Mouse (Mus musculus): ENCODE measurements around the gene Hspd1. TPM values are rescaled to one million over a fixed set of nuclear protein-coding genes. Genes with fewer than 3 reads are reported as not detected.

The Hspd1 gene
- polyA plus RNA-seq, 1 experiment from 2014 or later: 398 TPM

DNA sequence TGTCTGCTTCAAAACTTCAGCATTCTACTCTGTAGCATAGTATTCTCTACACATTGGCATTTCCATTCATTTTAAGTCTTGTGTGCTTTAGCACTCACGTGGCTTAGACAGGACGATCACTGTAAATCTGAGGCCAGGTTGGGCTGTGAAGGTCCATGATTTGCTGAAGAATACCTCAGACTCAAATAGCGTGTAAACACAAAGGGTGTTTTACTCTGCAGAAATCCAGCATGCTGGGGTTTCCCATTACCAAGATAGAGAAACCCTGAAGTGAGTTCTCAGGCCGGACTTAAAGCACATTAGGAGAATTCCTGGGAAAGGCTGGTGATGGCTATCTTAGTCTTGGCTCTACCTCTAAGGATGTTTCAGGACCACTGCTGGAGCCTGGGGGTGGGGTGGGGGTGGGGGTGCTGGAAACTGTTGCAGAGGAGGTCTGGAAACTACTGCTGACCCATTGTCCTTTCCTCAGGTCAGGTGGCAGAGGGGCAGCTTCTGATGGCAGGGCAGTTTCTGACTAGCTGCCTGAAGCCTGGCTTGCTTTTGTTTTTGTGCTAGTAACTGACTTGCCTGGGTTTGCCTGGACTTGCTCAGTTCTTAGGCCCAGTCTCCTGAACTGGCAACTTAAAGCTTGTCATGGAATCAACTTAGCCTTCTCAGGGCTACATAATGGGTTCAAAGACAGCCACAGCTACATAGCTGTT, 21.2 kb upstream of the Hspd1 start:
- no peaks in the 10 kb centered on the region for H3K27me3 ChIP-seq
- no peaks in the 10 kb centered on the region for H3K36me3 ChIP-seq (replicated peaks)
- no peaks in the 10 kb centered on the region for H3K9me3 ChIP-seq
- no peak overlapping the region for H3K4me2 ChIP-seq
- H3K4me3 ChIP-seq (replicated peaks): no peak overlapping the region
- no peak overlapping the region for H3K9ac ChIP-seq
- no peak overlapping the region for H3K27ac ChIP-seq
- WGBS: 90% methylated on average over 4 of the region's 4 CpGs
- H3K4me1 ChIP-seq: no peaks in the 10 kb centered on the region
- no peak for ATAC-seq (ENCODE audit: low FRiP score)

- ATAC-seq (ENCODE audit: low FRiP score): no peak
- H3K9ac ChIP-seq: no peak overlapping the region
- no peak overlapping the region for H3K4me2 ChIP-seq
- H3K36me3 ChIP-seq (replicated peaks): no peaks in the 10 kb centered on the region
- H3K27me3 ChIP-seq: no peaks in the 10 kb centered on the region
- no peak overlapping the region for H3K27ac ChIP-seq
- no peak overlapping the region for H3K4me3 ChIP-seq (replicated peaks)
- H3K9me3 ChIP-seq: no peaks in the 10 kb centered on the region
- 42% methylated on average over 2 of the region's 2 CpGs for WGBS
- H3K4me1 ChIP-seq: no peaks in the 10 kb centered on the region
Measured at GRCm38 (mm10) chr1:55108473-55108872, 20.4 kb upstream of the Hspd1 start.

GRCm38 (mm10) chr1:55107644-55108043, 19.6 kb upstream of the Hspd1 start:
- H3K4me3 ChIP-seq (replicated peaks): no peak overlapping the region
- H3K4me2 ChIP-seq: no peak overlapping the region
- no peak for ATAC-seq (ENCODE audit: low FRiP score)
- no peaks in the 10 kb centered on the region for H3K27me3 ChIP-seq
- no peaks in the 10 kb centered on the region for H3K36me3 ChIP-seq (replicated peaks)
- no peak overlapping the region for H3K9ac ChIP-seq
- no peaks in the 10 kb centered on the region for H3K9me3 ChIP-seq
- H3K4me1 ChIP-seq: no peaks in the 10 kb centered on the region
- H3K27ac ChIP-seq: no peak overlapping the region
- 89% methylated on average over 1 of the region's 1 CpGs for WGBS

DNA sequence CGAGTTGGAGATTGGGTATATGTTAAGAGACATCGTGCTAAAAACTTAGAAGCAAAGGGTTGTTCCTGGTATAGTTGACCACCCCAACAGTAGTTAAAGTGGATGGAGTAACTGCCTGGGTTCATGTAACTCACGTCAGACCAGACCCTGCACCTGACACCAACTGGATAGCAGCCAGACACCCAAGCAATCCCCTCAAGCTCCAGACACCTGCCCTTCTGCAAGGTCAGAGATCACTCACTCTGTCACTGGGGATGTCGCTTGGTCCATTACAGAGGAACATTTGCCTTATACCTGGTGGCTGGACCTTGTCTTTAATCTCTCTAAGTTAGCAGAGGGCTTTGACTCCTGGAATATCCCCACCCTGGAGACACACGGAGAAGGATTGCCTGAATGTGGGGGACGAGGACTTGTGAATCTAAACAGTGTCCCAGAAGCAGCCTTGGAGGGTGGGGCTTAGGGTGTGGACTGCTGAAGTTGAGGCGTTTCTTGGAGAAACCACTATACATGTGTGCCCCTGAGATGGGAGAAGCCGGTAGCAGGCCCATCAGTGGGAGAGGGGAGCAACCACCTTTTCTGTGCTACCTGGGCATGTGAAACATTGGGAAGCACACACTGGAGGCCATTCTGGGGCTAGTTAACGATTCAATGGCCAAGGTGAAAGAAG, 19.0 kb upstream of the Hspd1 start:
- ATAC-seq (ENCODE audit: low FRiP score): no peak
- 90% methylated on average over 9 of the region's 9 CpGs for WGBS
- no peak overlapping the region for H3K4me2 ChIP-seq
- no peaks in the 10 kb centered on the region for H3K36me3 ChIP-seq (replicated peaks)
- no peak overlapping the region for H3K27ac ChIP-seq
- no peak overlapping the region for H3K9ac ChIP-seq
- no peak overlapping the region for H3K4me3 ChIP-seq (replicated peaks)
- H3K4me1 ChIP-seq: no peaks in the 10 kb centered on the region
- H3K27me3 ChIP-seq: no peaks in the 10 kb centered on the region
- no peaks in the 10 kb centered on the region for H3K9me3 ChIP-seq

DNA sequence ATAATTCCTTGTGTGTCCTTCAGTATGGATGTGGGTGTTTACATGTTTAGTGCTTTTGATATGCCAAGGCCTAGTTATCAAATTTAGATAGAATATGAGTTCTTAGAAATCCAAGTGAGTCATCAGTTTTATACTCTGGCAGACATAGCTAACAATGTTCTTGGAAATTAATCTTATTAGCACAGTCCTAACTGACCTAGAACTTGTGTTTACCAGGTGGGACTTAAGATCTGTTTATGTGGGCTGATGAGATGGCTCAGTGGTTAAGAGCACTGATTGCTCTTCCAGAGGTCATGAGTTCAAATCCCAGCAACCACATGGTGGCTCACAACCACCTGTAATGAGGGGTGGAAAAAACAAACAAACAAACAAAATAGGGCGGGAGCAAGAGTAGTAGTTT, 4.4 kb upstream of the Hspd1 start:
- ATAC-seq (ENCODE audit: low FRiP score): no peak
- 83% methylated on average over 1 of the region's 1 CpGs for WGBS
- H3K36me3 ChIP-seq (replicated peaks): peaks cover 18% of the 10 kb centered on the region

GRCm38 (mm10) chr1:55092056-55092455, 4.0 kb upstream of the Hspd1 start:
- peaks cover 18% of the 10 kb centered on the region for H3K36me3 ChIP-seq (replicated peaks)
- ATAC-seq (ENCODE audit: low FRiP score): no peak

More for the DNA sequence above, 4.4 kb upstream of the Hspd1 start:
- Histone ChIP-seq H3K27me3 (no peaks in the 10 kb centered on the region), H3K4me1 (peaks cover 18% of the 10 kb centered on the region), H3K4me2 (no peak overlapping the region), H3K9me3 (no peaks in the 10 kb centered on the region), H3K27ac (no peak overlapping the region), H3K4me3 (replicated peaks) (no peak overlapping the region), H3K9ac (no peak overlapping the region)

GRCm38 (mm10) chr1:55089498-55090064, 1.5 kb upstream of the Hspd1 start:
- peaks cover 26% of the 10 kb centered on the region for H3K36me3 ChIP-seq (replicated peaks)

More at GRCm38 (mm10) chr1:55092056-55092455, 4.0 kb upstream of the Hspd1 start:
- 87% methylated on average over 2 of the region's 2 CpGs for WGBS
- Histone ChIP-seq H3K27ac (no peak overlapping the region), H3K9ac (no peak overlapping the region), H3K4me3 (replicated peaks) (no peak overlapping the region), H3K9me3 (no peaks in the 10 kb centered on the region), H3K27me3 (no peaks in the 10 kb centered on the region), H3K4me1 (peaks cover 18% of the 10 kb centered on the region), H3K4me2 (no peak overlapping the region)

GRCm38 (mm10) chr1:55088611-55089497, 811 bp upstream of the Hspd1 start:
- H3K4me2 ChIP-seq: peak overlapping the region; percentile 86
- H3K36me3 ChIP-seq (replicated peaks): peaks cover 32% of the 10 kb centered on the region
- no peaks in the 10 kb centered on the region for H3K27me3 ChIP-seq
- H3K9ac ChIP-seq: peak overlapping the region; percentile 93
- WGBS: 6% methylated on average over 16 of the region's 16 CpGs
- H3K9me3 ChIP-seq: no peaks in the 10 kb centered on the region
- H3K4me1 ChIP-seq: peaks cover 48% of the 10 kb centered on the region
- ATAC-seq (ENCODE audit: low FRiP score): no peak
- peak overlapping the region; percentile 89 for H3K4me3 ChIP-seq (replicated peaks)
- peak overlapping the region; percentile 96 for H3K27ac ChIP-seq

More at GRCm38 (mm10) chr1:55089498-55090064, 1.5 kb upstream of the Hspd1 start:
- no peak for ATAC-seq (ENCODE audit: low FRiP score)
- Histone ChIP-seq H3K27me3 (no peaks in the 10 kb centered on the region), H3K9ac (peak overlapping the region; percentile 93; the same call in 1 of the 2 replicates), H3K9me3 (no peaks in the 10 kb centered on the region), H3K4me2 (peak overlapping the region; percentile 86), H3K4me3 (replicated peaks) (peak overlapping the region; percentile 89), H3K4me1 (peaks cover 41% of the 10 kb centered on the region), H3K27ac (no peak overlapping the region)
- 87% methylated on average over 5 of the region's 5 CpGs for WGBS

- Histone ChIP-seq H3K9me3 (no peaks in the 10 kb centered on the region), H3K27me3 (no peaks in the 10 kb centered on the region), H3K4me3 (replicated peaks) (peak overlapping the region; percentile 89), H3K4me1 (peaks cover 49% of the 10 kb centered on the region), H3K4me2 (peak overlapping the region; percentile 86), H3K36me3 (replicated peaks) (peaks cover 40% of the 10 kb centered on the region), H3K9ac (peak overlapping the region; percentile 93), H3K27ac (peak overlapping the region; percentile 96)
- under 1% methylated on average over 51 of the region's 57 CpGs for WGBS
- no peak; the same call in none of the 2 replicates for ATAC-seq (ENCODE audit: low FRiP score)
Measured at GRCm38 (mm10) chr1:55087401-55087904, 590 bp downstream of the Hspd1 start.

DNA sequence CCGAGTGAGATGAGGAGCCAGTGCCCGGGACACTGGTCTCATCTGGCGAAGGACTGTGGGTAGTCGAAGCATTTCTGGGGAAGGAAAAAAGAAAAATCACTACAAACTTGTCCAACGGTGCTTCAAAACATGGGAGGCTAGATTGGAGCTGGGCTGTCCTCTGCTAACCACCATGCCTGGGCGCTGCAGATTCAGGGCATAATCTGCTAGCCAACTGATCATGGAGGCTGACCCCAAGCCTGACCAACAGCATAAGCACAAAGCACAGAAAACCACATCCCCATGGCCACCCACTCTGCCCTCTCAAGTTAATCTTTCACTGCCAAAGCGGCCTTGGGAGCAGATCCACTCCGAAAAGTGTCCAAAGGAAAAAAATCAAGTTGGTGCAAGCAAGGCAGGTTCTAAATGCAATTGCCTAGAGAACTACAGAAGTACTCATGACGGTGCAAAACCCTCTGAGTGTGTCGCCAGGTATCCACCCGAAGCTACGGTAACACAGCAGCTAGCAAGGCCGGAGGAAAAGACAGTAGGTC, 1.1 kb downstream of the Hspd1 start:
- peaks cover 43% of the 10 kb centered on the region for H3K36me3 ChIP-seq (replicated peaks)
- peak overlapping the region; percentile 93 for H3K9ac ChIP-seq
- H3K9me3 ChIP-seq: no peaks in the 10 kb centered on the region
- H3K4me2 ChIP-seq: peak overlapping the region; percentile 86
- under 1% methylated on average over 13 of the region's 13 CpGs for WGBS
- ATAC-seq (ENCODE audit: low FRiP score): no peak; the same call in 1 of the 2 replicates
- no peaks in the 10 kb centered on the region for H3K27me3 ChIP-seq
- H3K4me1 ChIP-seq: peaks cover 49% of the 10 kb centered on the region
- H3K27ac ChIP-seq: peak overlapping the region; percentile 96
- H3K4me3 ChIP-seq (replicated peaks): peak overlapping the region; percentile 89

GRCm38 (mm10) chr1:55085781-55086366, 2.2 kb downstream of the Hspd1 start:
- Histone ChIP-seq H3K27ac (no peak overlapping the region), H3K36me3 (replicated peaks) (peaks cover 47% of the 10 kb centered on the region), H3K4me2 (peak overlapping the region; percentile 86), H3K4me1 (peaks cover 49% of the 10 kb centered on the region), H3K9ac (0 out of 2 replicates have a peak overlapping the region, but pooled peaks have one; percentile 93), H3K27me3 (no peaks in the 10 kb centered on the region), H3K4me3 (replicated peaks) (peak overlapping the region; percentile 89), H3K9me3 (no peaks in the 10 kb centered on the region)
- 52% methylated on average over 7 of the region's 7 CpGs for WGBS
- no peak for ATAC-seq (ENCODE audit: low FRiP score)
